Comparison of ENCODE assay signal across 8 mouse cellular contexts in genomic region chr9:85325201-85325868, GRCm38 (mm10). TPM values are rescaled to one million over a fixed set of nuclear protein-coding genes. Genes with fewer than 3 reads are reported as not detected.
A peak's percentile ranks its signal among the peaks of the same experiment; 100 is the strongest.
DNase-seq lines count a peak whose midpoint lies in the region; ATAC-seq and TF ChIP-seq lines count a peak whose summit lies in the region.

No protein-coding gene starts in this region.

- H3K27ac ChIP-seq in kidney, adult 2 months (ENCODE audit: insufficient read depth, low read depth, low read length): no peak overlapping the region
- H3K27ac ChIP-seq in embryonic fibroblast, embryonic 13.5 days (ENCODE audit: insufficient read depth, low read length): no peak overlapping the region
- H3K27ac ChIP-seq in hindbrain, embryonic 16.5 days (ENCODE audit: low read depth, low read length): no peak overlapping the region
- no peak overlapping the region for H3K27ac ChIP-seq in midbrain, embryonic 14.5 days (replicated peaks; ENCODE audit: low read depth, low read length)

- no peak; the same call in 1 of the 2 replicates for TF ChIP-seq CTCF in kidney, adult 2 months (conservative IDR thresholded peaks at IDR 0.05; ENCODE audit: insufficient read depth, insufficient read length, low read depth, low read length)
- TF ChIP-seq CTCF in embryonic fibroblast, embryonic 13.5 days (IDR thresholded peaks at IDR 0.05; ENCODE audit: borderline replicate concordance, insufficient read depth, low read length): no peak

- ATAC-seq in hindbrain, embryonic 16.5 days: no peak
- ATAC-seq in midbrain, embryonic 14.5 days (ENCODE audit: low FRiP score, low TSS enrichment): no peak
- ATAC-seq in inflammation-experienced regulatory T-cells, adult 6 months: no peak

- TF ChIP-seq POLR2A in kidney, adult 2 months (IDR thresholded peaks at IDR 0.05; ENCODE audit: low read depth, low read length): no peak
- TF ChIP-seq POLR2A in embryonic fibroblast, embryonic 13.5 days (IDR thresholded peaks at IDR 0.05; ENCODE audit: low read depth, low read length): no peak

- H3K4me3 ChIP-seq in kidney, adult 2 months (ENCODE audit: insufficient read depth, low read depth, low read length): peak overlapping the region; percentile 39
- peak overlapping the region; percentile 49 for H3K4me3 ChIP-seq in embryonic fibroblast, embryonic 13.5 days (ENCODE audit: insufficient read depth, low read length)
- H3K4me3 ChIP-seq in hindbrain, embryonic 16.5 days (ENCODE audit: low read length): peak overlapping the region; percentile 77
- peak overlapping the region; percentile 61 for H3K4me3 ChIP-seq in midbrain, embryonic 14.5 days (replicated peaks; ENCODE audit: low read depth, low read length)

- no peaks in the 10 kb centered on the region for H3K36me3 ChIP-seq in kidney, adult 2 months (ENCODE audit: control insufficient read depth, insufficient read depth, low read length)
- H3K36me3 ChIP-seq in hindbrain, embryonic 16.5 days (ENCODE audit: control insufficient read depth, insufficient read depth, low read length): no peaks in the 10 kb centered on the region
- H3K36me3 ChIP-seq in midbrain, embryonic 14.5 days (ENCODE audit: control insufficient read depth, insufficient read depth, low read length): no peaks in the 10 kb centered on the region

- no peaks in the 10 kb centered on the region for H3K4me1 ChIP-seq in kidney, adult 2 months (ENCODE audit: control insufficient read depth, insufficient read depth, low read length)
- H3K4me1 ChIP-seq in embryonic fibroblast, embryonic 13.5 days (ENCODE audit: control insufficient read depth, insufficient read depth, low read length): no peaks in the 10 kb centered on the region
- H3K4me1 ChIP-seq in hindbrain, embryonic 16.5 days (ENCODE audit: control insufficient read depth, insufficient read depth, low read depth, low read length): peaks cover 7% of the 10 kb centered on the region
- 0 out of 2 replicates have a peak, but pooled peaks cover 3% of the 10 kb centered on the region for H3K4me1 ChIP-seq in midbrain, embryonic 14.5 days (ENCODE audit: control insufficient read depth, insufficient read depth, low read length)

- H3K27me3 ChIP-seq in kidney, adult 2 months (replicated peaks; ENCODE audit: control insufficient read depth, insufficient read depth, low read length): no peaks in the 10 kb centered on the region
- no peaks in the 10 kb centered on the region for H3K27me3 ChIP-seq in hindbrain, embryonic 16.5 days (replicated peaks; ENCODE audit: control insufficient read depth, insufficient read depth, low read length)
- H3K27me3 ChIP-seq in midbrain, embryonic 14.5 days (ENCODE audit: control insufficient read depth, insufficient read depth, low read length): 0 out of 2 replicates have a peak, but pooled peaks cover 5% of the 10 kb centered on the region

- no peak for DNase-seq in kidney, adult 2 months
- no peak for DNase-seq in kidney, postnatal 14 days
- peak; percentile 27 for DNase-seq in midbrain, embryonic 14.5 days
- no peak for DNase-seq in urinary bladder, postnatal 25 days (ENCODE audit: low spot score)
- no peak for DNase-seq in left cerebral cortex, adult 9 months (ENCODE audit: low spot score in 2 of 2)

- H3K4me2 ChIP-seq in hindbrain, embryonic 16.5 days (ENCODE audit: low read length): peak overlapping the region; percentile 89
- peak overlapping the region; percentile 97 for H3K4me2 ChIP-seq in midbrain, embryonic 14.5 days (ENCODE audit: low read length)

- H3K9ac ChIP-seq in hindbrain, embryonic 16.5 days (ENCODE audit: low read depth, low read length): peak overlapping the region; percentile 15; the same call in 1 of the 2 replicates
- H3K9ac ChIP-seq in midbrain, embryonic 14.5 days (replicated peaks; ENCODE audit: low read length): no peak overlapping the region

- WGBS in kidney, adult 2 months: 23% methylated on average over 17 of the region's 17 CpGs
- 35% methylated on average over 17 of the region's 17 CpGs for WGBS in hindbrain, embryonic 16.5 days
- 53% methylated on average over 17 of the region's 17 CpGs for WGBS in midbrain, embryonic 14.5 days

- H3K9me3 ChIP-seq in hindbrain, embryonic 16.5 days (ENCODE audit: control insufficient read depth, low read length): no peaks in the 10 kb centered on the region
- H3K9me3 ChIP-seq in midbrain, embryonic 14.5 days (ENCODE audit: control insufficient read depth, low read length): no peaks in the 10 kb centered on the region

RNA-seq across cellular contexts. Expression of gene Tent5a, which starts 1.8 kb away (rescaled TPM):
- polyA plus RNA-seq in kidney, adult 2 months (2012; rRNA removed): 2.3 and 2.5 TPM in 2 replicates
- polyA plus RNA-seq in embryonic fibroblast, embryonic 13.5 days (2011; ENCODE audit: insufficient read length, low read depth, missing spikeins): 11.1 and 20.4 TPM in 2 replicates
- 5.6 and 6.6 TPM in 2 replicates for polyA plus RNA-seq in hindbrain, embryonic 16.5 days (2015; fragmentation: Nextera tagmentation; extraction: Ambion mirVana)
- polyA plus RNA-seq in midbrain, embryonic 14.5 days (2014; fragmentation: Nextera tagmentation; extraction: Ambion mirVana): 5.0 and 5.3 TPM in 2 replicates
- 1 to 10 TPM; 7.1 to 9.8 (median 7.3) TPM for polyA plus RNA-seq in inflammation-experienced regulatory T-cells, adult 6 months (2017; shearing (Covaris generic))

RNA-seq across cellular contexts. Expression of gene Gm11114, which starts 12.8 kb away (rescaled TPM):
- polyA plus RNA-seq in kidney, adult 2 months (2012; rRNA removed): not detected in 2 replicates
- not detected in 2 replicates for polyA plus RNA-seq in embryonic fibroblast, embryonic 13.5 days (2011; ENCODE audit: insufficient read length, low read depth, missing spikeins)
- polyA plus RNA-seq in hindbrain, embryonic 16.5 days (2015; fragmentation: Nextera tagmentation; extraction: Ambion mirVana): not detected in 2 replicates
- polyA plus RNA-seq in midbrain, embryonic 14.5 days (2014; fragmentation: Nextera tagmentation; extraction: Ambion mirVana): not detected in 2 replicates
- polyA plus RNA-seq in inflammation-experienced regulatory T-cells, adult 6 months (2017; shearing (Covaris generic)): not detected
